Mouse (Mus musculus): ENCODE data around the gene Arhgap29.

- no peak for TF ChIP-seq USF1 (IDR thresholded peaks at IDR 0.05; ENCODE audit: low read depth)
- no peak for TF ChIP-seq POLR2A (IDR thresholded peaks at IDR 0.05; ENCODE audit: insufficient read length, low read depth)
- TF ChIP-seq E2F4 (IDR thresholded peaks at IDR 0.05; ENCODE audit: insufficient read depth): no peak
- TF ChIP-seq SRF (IDR thresholded peaks at IDR 0.05; ENCODE audit: control insufficient read depth, insufficient read length, low read depth): no peak
- TF ChIP-seq REST (IDR thresholded peaks at IDR 0.05; ENCODE audit: insufficient read depth, insufficient read length): no peak
Measured at GRCm38 (mm10) chr3:122027776-122028175, 75.4 kb downstream of the Arhgap29 start.

Data from myocyte (in vitro differentiated cells).